Mouse (Mus musculus): ENCODE data around the gene Itgad. TPM values are rescaled to one million over a fixed set of nuclear protein-coding genes. Genes with fewer than 3 reads are reported as not detected.

The Itgad gene
- total RNA-seq, 2 experiments from 2014 or later = 0.26 to 3.4 TPM

Other genes starting within 250 kb of the Itgad start
- gene Kat8, start 241.9 kb upstream of the Itgad start, total RNA-seq (2015) = 20.1 and 24.6 TPM in 2 replicates
- gene Kat8, start 241.9 kb upstream of the Itgad start, total RNA-seq (2017) = 22.7 and 23.6 TPM in 2 replicates
- gene Prss8, start 224.3 kb upstream of the Itgad start, total RNA-seq (2015) = not detected in 2 replicates
- gene Prss8, start 224.3 kb upstream of the Itgad start, total RNA-seq (2017) = not detected in 2 replicates
- gene Prss36, start 207.7 kb upstream of the Itgad start, total RNA-seq (2015) = 0.78 and 1.1 TPM in 2 replicates
- gene Prss36, start 207.7 kb upstream of the Itgad start, total RNA-seq (2017) = 1.7 TPM in 1 of 2 replicates, not detected in the other
- 106 and 143 TPM in 2 replicates for gene Fus, start 186.9 kb upstream of the Itgad start, total RNA-seq (2015)
- 31.4 and 61.8 TPM in 2 replicates for gene Fus, start 186.9 kb upstream of the Itgad start, total RNA-seq (2017)
- gene Pycard, start 160.5 kb upstream of the Itgad start, total RNA-seq (2015) = 251 and 323 TPM in 2 replicates
- 48.0 and 56.5 TPM in 2 replicates for gene Pycard, start 160.5 kb upstream of the Itgad start, total RNA-seq (2017)
- not detected in 2 replicates for gene Trim72, start 150.4 kb upstream of the Itgad start, total RNA-seq (2015)
- gene Trim72, start 150.4 kb upstream of the Itgad start, total RNA-seq (2017) = not detected in 2 replicates
- 209 and 227 TPM in 2 replicates for gene Itgam, start 91.7 kb upstream of the Itgad start, total RNA-seq (2015)
- 286 and 332 TPM in 2 replicates for gene Itgam, start 91.7 kb upstream of the Itgad start, total RNA-seq (2017)
- 9.8 and 11.2 TPM in 2 replicates for gene Gm49368, start 91.7 kb upstream of the Itgad start, total RNA-seq (2015)
- 0.81 and 2.3 TPM in 2 replicates for gene Gm49368, start 91.7 kb upstream of the Itgad start, total RNA-seq (2017)
- 5.1 and 6.3 TPM in 2 replicates for gene Itgax, start 24.8 kb upstream of the Itgad start, total RNA-seq (2015)
- 9.8 and 9.9 TPM in 2 replicates for gene Itgax, start 24.8 kb upstream of the Itgad start, total RNA-seq (2017)
- 1.3 and 6.9 TPM in 2 replicates for gene Cox6a2, start 52.0 kb downstream of the Itgad start, total RNA-seq (2015)
- 2.9 and 5.4 TPM in 2 replicates for gene Cox6a2, start 52.0 kb downstream of the Itgad start, total RNA-seq (2017)
- gene Armc5, start 83.0 kb downstream of the Itgad start, total RNA-seq (2015) = 3.1 and 3.9 TPM in 2 replicates
- 7.0 TPM in 2 replicates for gene Armc5, start 83.0 kb downstream of the Itgad start, total RNA-seq (2017)
- gene 9130023H24Rik, start 83.7 kb downstream of the Itgad start, total RNA-seq (2015) = 4.4 and 5.1 TPM in 2 replicates
- 4.3 and 5.3 TPM in 2 replicates for gene 9130023H24Rik, start 83.7 kb downstream of the Itgad start, total RNA-seq (2017)
- gene Tgfb1i1, start 92.4 kb downstream of the Itgad start, total RNA-seq (2015) = 1.1 TPM in 1 of 2 replicates, not detected in the other
- 0.07 TPM in 1 of 2 replicates, not detected in the other for gene Tgfb1i1, start 92.4 kb downstream of the Itgad start, total RNA-seq (2017)
- 0.68 TPM in 1 of 2 replicates, not detected in the other for gene Slc5a2, start 111.3 kb downstream of the Itgad start, total RNA-seq (2015)
- gene Slc5a2, start 111.3 kb downstream of the Itgad start, total RNA-seq (2017) = not detected in 2 replicates
- 12.7 and 19.7 TPM in 2 replicates for gene BC017158, start 143.8 kb downstream of the Itgad start, total RNA-seq (2015)
- gene BC017158, start 143.8 kb downstream of the Itgad start, total RNA-seq (2017) = 8.8 and 9.7 TPM in 2 replicates